Mouse (Mus musculus) myocyte (in vitro differentiated cells): ENCODE measurements around the gene Ppt2.

Experiments used
- MAX ChIP-seq: IDR thresholded peaks from one replicate; pipeline ENCODE4 v1.6.1; 2011; ENCODE audit warnings: low read depth, mild to moderate bottlenecking, control low read depth
- POLR2A ChIP-seq: IDR thresholded peaks from one replicate; pipeline ENCODE4 v1.6.1; 2011; ENCODE audit warnings: low read depth, mild to moderate bottlenecking, control low read depth, moderate library complexity; ENCODE audit not compliant: insufficient read length
- SRF ChIP-seq: IDR thresholded peaks from one replicate; pipeline ENCODE4 v1.6.1; 2011; ENCODE audit warnings: low read depth; ENCODE audit not compliant: control insufficient read depth, insufficient read length

GRCm38 (mm10) chr17:34654392-34654791 is 26.1 kb upstream of the Ppt2 start:
- TF ChIP-seq POLR2A (no peak), MAX (no peak), SRF (no peak)
